Mouse (Mus musculus): ENCODE data around the gene Moxd1.

GRCm38 (mm10) chr10:24343068-24343467 lies 119.8 kb downstream of the Moxd1 start:
- TF ChIP-seq CTCF (conservative IDR thresholded peaks at IDR 0.05; ENCODE audit: insufficient read depth, insufficient read length, low read depth, low read length) (no peak), POLR2A (IDR thresholded peaks at IDR 0.05; ENCODE audit: low read depth, low read length) (no peak)
